In the genomic region with DNA sequence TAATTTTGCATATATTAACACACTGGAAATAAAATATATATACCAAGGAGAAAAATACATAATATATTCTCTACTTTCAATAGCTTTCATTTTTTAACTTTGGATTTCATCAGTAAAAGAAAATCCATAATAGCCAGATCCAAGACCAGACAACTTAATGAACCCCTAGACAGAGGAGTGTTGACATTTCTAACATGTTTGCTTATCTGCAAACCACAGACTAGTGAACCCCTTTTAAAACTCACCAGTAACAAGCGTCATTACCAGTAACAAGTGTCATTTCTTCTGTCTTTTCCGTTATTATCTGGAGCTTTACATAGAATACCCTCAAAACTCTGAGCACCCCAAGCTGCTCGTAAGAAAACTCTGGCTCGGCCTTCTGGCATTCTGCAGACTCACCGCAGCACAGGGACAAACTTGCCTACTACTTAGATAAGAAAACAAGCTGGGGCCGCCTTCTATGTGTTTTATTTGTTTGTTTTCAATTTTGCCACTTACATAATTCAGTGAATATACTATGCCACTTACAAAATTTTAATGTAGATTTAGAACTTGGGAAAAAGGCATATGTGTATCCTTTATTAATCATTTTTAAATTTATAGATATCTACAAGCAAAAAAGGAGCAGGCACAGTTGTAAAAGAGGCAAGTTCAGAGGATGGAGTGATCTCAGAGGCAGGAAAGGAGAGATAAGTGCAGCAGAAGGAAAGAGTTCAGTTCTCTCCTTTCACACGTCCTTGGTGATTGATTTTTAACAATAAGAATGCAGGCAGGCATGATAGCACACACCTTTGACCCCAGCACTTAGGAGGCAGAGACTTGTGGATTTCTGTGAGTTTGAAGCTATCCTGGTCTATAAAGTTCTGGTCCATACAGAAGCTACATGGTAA, we compare ENCODE assay signal across 21 mouse cellular contexts. TPM values are rescaled to one million over a fixed set of nuclear protein-coding genes. Genes with fewer than 3 reads are reported as not detected.
DNase-seq lines count a peak whose midpoint lies in the region; ATAC-seq and TF ChIP-seq lines count a peak whose summit lies in the region.
"Had no signal": no experiment of that assay in that cellular context is flagged by ENCODE, and none has a peak within 500 bp of the region (broad histone marks: within the 10 kb centered on the region; RNA-seq: fewer than 3 reads in every experiment).

No protein-coding gene starts in this region.

- no peak overlapping the region for H3K27ac ChIP-seq in MEL (ENCODE audit: control insufficient read depth, low read depth, low read length)
- peak overlapping the region; percentile 58 for H3K27ac ChIP-seq in liver, embryonic 11.5 days (ENCODE audit: low read depth, low read length)
- peak overlapping the region; percentile 72 for H3K27ac ChIP-seq in liver, postnatal 0 days (ENCODE audit: low read depth)
- H3K27ac ChIP-seq: forebrain, embryonic 15.5 days; hindbrain, embryonic 15.5 days; kidney, embryonic 15.5 days; limb, embryonic 13.5 days had no signal

- ATAC-seq in liver, embryonic 11.5 days (replicated peaks; ENCODE audit: low FRiP score), result peak; percentile 90
- ATAC-seq in liver, postnatal 0 days, result peak; percentile 88
- ATAC-seq: forebrain, embryonic 15.5 days; midbrain, embryonic 16.5 days had no signal

- no peak overlapping the region for H3K9ac ChIP-seq in MEL (ENCODE audit: control insufficient read depth, low read depth, low read length, poor library complexity, severe bottlenecking)
- H3K9ac ChIP-seq in liver, embryonic 11.5 days (ENCODE audit: low read depth, low read length), result no peak overlapping the region
- H3K9ac ChIP-seq in liver, postnatal 0 days (replicated peaks), result no peak overlapping the region
- H3K9ac ChIP-seq: forebrain, embryonic 15.5 days; hindbrain, embryonic 15.5 days; kidney, embryonic 15.5 days; limb, embryonic 13.5 days; lung, embryonic 14.5 days had no signal

- TF ChIP-seq CTCF in MEL (IDR thresholded peaks at IDR 0.05 in 2 of 3, conservative IDR thresholded peaks at IDR 0.05 in 1 of 3; ENCODE audit: control insufficient read depth in 1 of 3, insufficient read depth in 1 of 3, low read depth in 2 of 3, low read length in 3 of 3, poor library complexity in 1 of 3, severe bottlenecking in 1 of 3), result no peak
- no peak for TF ChIP-seq CTCF in liver, postnatal 0 days (IDR thresholded peaks at IDR 0.05; ENCODE audit: low read depth)

- H3K27me3 ChIP-seq in MEL (ENCODE audit: control insufficient read depth in 1 of 2, insufficient read depth in 2 of 2, low read length in 2 of 2), result peaks cover 4 to 9% of the 10 kb centered on the region in 2 experiments
- no peaks in the 10 kb centered on the region for H3K27me3 ChIP-seq in liver, embryonic 11.5 days (replicated peaks; ENCODE audit: control insufficient read depth, insufficient read depth, low read length)
- H3K27me3 ChIP-seq in liver, postnatal 0 days (ENCODE audit: insufficient read depth, low read length), result no peaks in the 10 kb centered on the region
- H3K27me3 ChIP-seq: CH12.LX; forebrain, embryonic 15.5 days; hindbrain, embryonic 15.5 days; kidney, embryonic 15.5 days; limb, embryonic 13.5 days had no signal

- TF ChIP-seq EP300 in MEL (IDR thresholded peaks at IDR 0.05; ENCODE audit: low read depth in 1 of 2, low read length in 2 of 2), result no peak
- peak; percentile 64; the same call in 1 of the 2 replicates for TF ChIP-seq EP300 in liver, postnatal 0 days (IDR thresholded peaks at IDR 0.05; ENCODE audit: low read depth)

- no peak for TF ChIP-seq RAD21 in MEL (IDR thresholded peaks at IDR 0.05; ENCODE audit: low read depth, low read length)

- H3K4me1 ChIP-seq in MEL (ENCODE audit: control insufficient read depth in 1 of 2, insufficient read depth in 2 of 2, low read length in 2 of 2), result no peaks in the 10 kb centered on the region
- no peaks in the 10 kb centered on the region for H3K4me1 ChIP-seq in liver, embryonic 11.5 days (replicated peaks; ENCODE audit: control insufficient read depth, insufficient read depth, low read length)
- no peaks in the 10 kb centered on the region for H3K4me1 ChIP-seq in liver, postnatal 0 days (ENCODE audit: insufficient read depth)
- H3K4me1 ChIP-seq: forebrain, embryonic 15.5 days; hindbrain, embryonic 15.5 days; kidney, embryonic 15.5 days; limb, embryonic 13.5 days had no signal

- WGBS in liver, embryonic 11.5 days, result 31% methylated on average over 7 of the region's 7 CpGs
- 53% methylated on average over 7 of the region's 7 CpGs for WGBS in liver, postnatal 0 days (ENCODE audit: insufficient replicate concordance)

- no peaks in the 10 kb centered on the region for H3K79me2 ChIP-seq in MEL (ENCODE audit: control insufficient read depth, insufficient read depth, low read length, poor library complexity)

- peak; percentile 18 for DNase-seq in MEL (ENCODE audit: low read depth, low spot score)
- DNase-seq in c-Kit-positive CD71-positive TER-119-negative erythroid progenitor cells, embryonic 14.5 days (ENCODE audit: low read depth), result peak; percentile 42
- no peak for DNase-seq in liver, embryonic 11.5 days (ENCODE audit: low spot score)
- DNase-seq in liver, postnatal 0 days, result peak; percentile 26
- no peak for DNase-seq in right cerebral cortex, postnatal 36 days (ENCODE audit: low spot score in 2 of 2)
- DNase-seq in adipocyte (ENCODE audit: low spot score), result no peak
- no peak for DNase-seq in urinary bladder, adult 2 months (ENCODE audit: low spot score)
- DNase-seq: adrenal gland, postnatal 14 days; B cell, adult 2 months; cerebellum, adult 18-20 months; cerebellum, postnatal 14 days; kidney, postnatal 4 days; lung, embryonic 14.5 days; lung, postnatal 36 days had no signal

- TF ChIP-seq POLR2A in MEL (IDR thresholded peaks at IDR 0.05; ENCODE audit: control insufficient read depth in 1 of 2, insufficient read depth in 1 of 2, low read depth in 1 of 2, low read length in 2 of 2, poor library complexity in 1 of 2), result no peak

- H3K4me3 ChIP-seq in MEL (ENCODE audit: control insufficient read depth in 1 of 2, insufficient read depth in 1 of 2, low read depth in 2 of 2, low read length in 2 of 2), result no peak overlapping the region
- no peak overlapping the region for H3K4me3 ChIP-seq in liver, embryonic 11.5 days (ENCODE audit: low read depth, low read length)
- no peak overlapping the region for H3K4me3 ChIP-seq in liver, postnatal 0 days (ENCODE audit: low read depth, low read length)
- H3K4me3 ChIP-seq: forebrain, embryonic 15.5 days; hindbrain, embryonic 15.5 days; kidney, embryonic 15.5 days; limb, embryonic 13.5 days; myocyte had no signal

- peak overlapping the region; percentile 37 for H3K4me2 ChIP-seq in liver, embryonic 11.5 days
- peak overlapping the region; percentile 22; the same call in 1 of the 2 replicates for H3K4me2 ChIP-seq in liver, postnatal 0 days (ENCODE audit: low read depth, low read length)
- H3K4me2 ChIP-seq: forebrain, embryonic 15.5 days; hindbrain, embryonic 15.5 days; kidney, embryonic 15.5 days; limb, embryonic 13.5 days; lung, embryonic 14.5 days had no signal

- H3K9me3 ChIP-seq in MEL (replicated peaks; ENCODE audit: insufficient read depth, low read length), result no peaks in the 10 kb centered on the region
- no peaks in the 10 kb centered on the region for H3K9me3 ChIP-seq in liver, embryonic 11.5 days (ENCODE audit: control insufficient read depth, low read length)
- H3K9me3 ChIP-seq in liver, postnatal 0 days (ENCODE audit: low read length), result no peaks in the 10 kb centered on the region
- H3K9me3 ChIP-seq: forebrain, embryonic 15.5 days; hindbrain, embryonic 15.5 days; kidney, embryonic 15.5 days; limb, embryonic 13.5 days had no signal

- H3K36me3 ChIP-seq in MEL (ENCODE audit: control insufficient read depth in 1 of 2, insufficient read depth in 2 of 2, low read length in 2 of 2), result no peaks in the 10 kb centered on the region
- no peaks in the 10 kb centered on the region for H3K36me3 ChIP-seq in liver, embryonic 11.5 days (ENCODE audit: control insufficient read depth, insufficient read depth, low read length)
- H3K36me3 ChIP-seq in liver, postnatal 0 days (replicated peaks; ENCODE audit: insufficient read depth, low read length), result no peaks in the 10 kb centered on the region

TF ChIP-seq in MEL, 35 proteins besides CTCF, POLR2A, EP300 and RAD21:
- TF ChIP-seq GATA1 (IDR thresholded peaks at IDR 0.05; ENCODE audit: low read depth, low read length) (0 out of 2 replicates have a peak, but pooled peaks have one; percentile 9), UBTF (IDR thresholded peaks at IDR 0.05; ENCODE audit: borderline replicate concordance, insufficient read depth, low read depth, low read length) (no peak)

RNA-seq across cellular contexts. Expression of a gene that starts 7.1 kb away (rescaled TPM):
- not detected in 2 replicates for total RNA-seq in MEL (2012; rRNA removed)
- not detected for polyA plus RNA-seq in MEL (2012; ENCODE audit: insufficient read depth in 1 of 2, insufficient read length in 2 of 2, low read depth in 1 of 2, low replicate concordance in 2 of 2, missing spikeins in 1 of 2)
- 9.9 and 11.7 TPM in 2 replicates for polyA plus RNA-seq in liver, embryonic 11.5 days (2014; fragmentation: Nextera tagmentation; extraction: Ambion mirVana)
- 3.4 and 3.9 TPM in 2 replicates for polyA plus RNA-seq in liver, postnatal 0 days (2015; fragmentation: Nextera tagmentation; extraction: Ambion mirVana)
- polyA plus RNA-seq in urinary bladder, adult 2 months (2012; rRNA removed), result 7.9 and 8.2 TPM in 2 replicates

RNA-seq across cellular contexts. Expression of a gene that starts 34.2 kb away (rescaled TPM):
- 124 and 133 TPM in 2 replicates for total RNA-seq in MEL (2012; rRNA removed)
- 100 to 1,000 TPM; 180 to 487 TPM for polyA plus RNA-seq in MEL (2012; ENCODE audit: insufficient read depth in 1 of 2, insufficient read length in 2 of 2, low read depth in 1 of 2, low replicate concordance in 2 of 2, missing spikeins in 1 of 2)
- 299 and 337 TPM in 2 replicates for polyA plus RNA-seq in liver, embryonic 11.5 days (2014; fragmentation: Nextera tagmentation; extraction: Ambion mirVana)
- polyA plus RNA-seq in liver, postnatal 0 days (2015; fragmentation: Nextera tagmentation; extraction: Ambion mirVana), result 93.0 and 96.3 TPM in 2 replicates
- 4.7 and 5.5 TPM in 2 replicates for polyA plus RNA-seq in urinary bladder, adult 2 months (2012; rRNA removed)

RNA-seq across cellular contexts. Expression of a gene that starts 53.7 kb away (rescaled TPM):
- 40.6 and 46.0 TPM in 2 replicates for total RNA-seq in MEL (2012; rRNA removed)
- 10 to 100 TPM in 1 of 2 experiments, not detected in 1; 49.4 TPM for polyA plus RNA-seq in MEL (2012; ENCODE audit: insufficient read depth in 1 of 2, insufficient read length in 2 of 2, low read depth in 1 of 2, low replicate concordance in 2 of 2, missing spikeins in 1 of 2)
- polyA plus RNA-seq in liver, embryonic 11.5 days (2014; fragmentation: Nextera tagmentation; extraction: Ambion mirVana), result 76.0 and 82.7 TPM in 2 replicates
- 22.9 and 24.8 TPM in 2 replicates for polyA plus RNA-seq in liver, postnatal 0 days (2015; fragmentation: Nextera tagmentation; extraction: Ambion mirVana)
- 28.6 and 29.0 TPM in 2 replicates for polyA plus RNA-seq in urinary bladder, adult 2 months (2012; rRNA removed)

Comparison
In these comparisons a context has a peak if more than half of its experiments do, and no peak if none do; other contexts are left out.
1. DNase-seq: peak in MEL (single experiment), c-Kit-positive CD71-positive TER-119-negative erythroid progenitor cells, embryonic 14.5 days (single experiment) and liver, postnatal 0 days (single experiment); none in liver, embryonic 11.5 days (single experiment), right cerebral cortex, postnatal 36 days (0 of 2), adipocyte (single experiment) and urinary bladder, adult 2 months (single experiment).
2. RNA of a gene that starts 34.2 kb away (polyA plus RNA-seq): 180 to 487 TPM in MEL, 299 to 337 TPM in liver, embryonic 11.5 days and 93.0 to 96.3 TPM in liver, postnatal 0 days; 4.7 to 5.5 TPM in urinary bladder, adult 2 months; every median in the first group is over 10 times any median in the second.